Mouse (Mus musculus) bone marrow, adult 2 months (tissue): Measurements from ENCODE around the gene Rps6ka1.

ENCODE experiments used
- CTCF ChIP-seq: fragments of 200-500 bp; IDR thresholded peaks from 2 replicates; pipeline ENCODE4 v1.5.1; 2011; ENCODE audit warnings: low read length, control low read depth; ENCODE audit not compliant: control insufficient read depth, insufficient read depth
- POLR2A ChIP-seq: fragments of 200-500 bp; IDR thresholded peaks from 2 replicates; pipeline ENCODE4 v1.6.1; 2011; ENCODE audit warnings: low read depth, mild to moderate bottlenecking, control low read depth, low read length, borderline replicate concordance; ENCODE audit not compliant: control insufficient read depth

DNA sequence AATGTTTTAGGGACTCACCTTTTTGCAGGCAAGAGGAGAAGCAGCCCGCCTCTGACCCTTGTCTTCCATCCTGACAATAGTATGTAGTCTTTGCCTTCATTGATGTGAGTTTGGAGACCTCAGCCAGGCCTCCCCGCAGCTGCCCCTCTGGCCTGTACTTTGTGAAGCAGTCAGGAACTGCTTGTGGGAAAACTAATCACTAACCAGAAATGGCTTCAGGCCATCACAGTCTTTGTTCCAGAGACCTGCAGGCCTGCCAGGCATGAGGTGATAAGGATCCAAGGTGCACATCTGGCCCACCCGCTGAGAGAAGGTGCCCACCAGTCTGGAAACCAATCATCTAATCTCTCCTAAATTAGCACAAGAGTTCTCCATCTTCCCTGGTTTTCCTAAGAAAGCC lies 44.2 kb upstream of the Rps6ka1 start:
- TF ChIP-seq CTCF (no peak), POLR2A (no peak)
